Mouse (Mus musculus): ENCODE data around the gene Armcx1. TPM values are rescaled to one million over a fixed set of nuclear protein-coding genes. Genes with fewer than 3 reads are reported as not detected.

Gene Armcx1
- polyA plus RNA-seq (2015; fragmentation: Illumina TruSeq; extraction: RNeasy Lipid Tissue Mini Kit (QIAGEN cat#74804); ENCODE audit: low read depth, low replicate concordance) = 77.3 TPM

GRCm38 (mm10) chrX:134717752-134718308, at the start of gene Armcx1:
Gene Armcx1, plus strand, starts transcription at chrX:134717963.

GRCm38 (mm10) chrX:134686267-134686666, 31.5 kb upstream of the Armcx1 start, which contains the start of gene Armcx4:
Gene Armcx4, plus strand, starts transcription at chrX:134686519.

GRCm38 (mm10) chrX:134750764-134751592, 33.2 kb downstream of the Armcx1 start, which contains the start of gene Armcx6:
Gene Armcx6, minus strand, starts transcription at chrX:134751417.

GRCm38 (mm10) chrX:134756434-134757292, 38.9 kb downstream of the Armcx1 start, which contains the start of gene Armcx3:
Gene Armcx3, plus strand, starts transcription at chrX:134756595.

Other genes starting within 250 kb of the Armcx1 start
- gene Taf7l, start 241.5 kb upstream of the Armcx1 start, polyA plus RNA-seq (2015; fragmentation: Illumina TruSeq; extraction: RNeasy Lipid Tissue Mini Kit (QIAGEN cat#74804); ENCODE audit: low read depth, low replicate concordance) = not detected
- gene Timm8a1, start 176.1 kb upstream of the Armcx1 start, polyA plus RNA-seq (2015; fragmentation: Illumina TruSeq; extraction: RNeasy Lipid Tissue Mini Kit (QIAGEN cat#74804); ENCODE audit: low read depth, low replicate concordance) = 29.6 TPM
- 0.97 TPM for gene Btk, start 134.4 kb upstream of the Armcx1 start, polyA plus RNA-seq (2015; fragmentation: Illumina TruSeq; extraction: RNeasy Lipid Tissue Mini Kit (QIAGEN cat#74804); ENCODE audit: low read depth, low replicate concordance)
- 648 TPM for gene Rpl36a, start 132.3 kb upstream of the Armcx1 start, polyA plus RNA-seq (2015; fragmentation: Illumina TruSeq; extraction: RNeasy Lipid Tissue Mini Kit (QIAGEN cat#74804); ENCODE audit: low read depth, low replicate concordance)
- gene Gla, start 116.8 kb upstream of the Armcx1 start, polyA plus RNA-seq (2015; fragmentation: Illumina TruSeq; extraction: RNeasy Lipid Tissue Mini Kit (QIAGEN cat#74804); ENCODE audit: low read depth, low replicate concordance) = 14.0 TPM
- 132 TPM for gene Hnrnph2, start 116.8 kb upstream of the Armcx1 start, polyA plus RNA-seq (2015; fragmentation: Illumina TruSeq; extraction: RNeasy Lipid Tissue Mini Kit (QIAGEN cat#74804); ENCODE audit: low read depth, low replicate concordance)
- 17.8 TPM for gene Armcx4, start 31.4 kb upstream of the Armcx1 start, polyA plus RNA-seq (2015; fragmentation: Illumina TruSeq; extraction: RNeasy Lipid Tissue Mini Kit (QIAGEN cat#74804); ENCODE audit: low read depth, low replicate concordance)
- gene Armcx6, start 33.5 kb downstream of the Armcx1 start, polyA plus RNA-seq (2015; fragmentation: Illumina TruSeq; extraction: RNeasy Lipid Tissue Mini Kit (QIAGEN cat#74804); ENCODE audit: low read depth, low replicate concordance) = 11.0 TPM
- 84.8 TPM for gene Armcx3, start 38.6 kb downstream of the Armcx1 start, polyA plus RNA-seq (2015; fragmentation: Illumina TruSeq; extraction: RNeasy Lipid Tissue Mini Kit (QIAGEN cat#74804); ENCODE audit: low read depth, low replicate concordance)
- gene Armcx2, start 91.3 kb downstream of the Armcx1 start, polyA plus RNA-seq (2015; fragmentation: Illumina TruSeq; extraction: RNeasy Lipid Tissue Mini Kit (QIAGEN cat#74804); ENCODE audit: low read depth, low replicate concordance) = 84.0 TPM
- gene Nxf2, start 246.8 kb downstream of the Armcx1 start, polyA plus RNA-seq (2015; fragmentation: Illumina TruSeq; extraction: RNeasy Lipid Tissue Mini Kit (QIAGEN cat#74804); ENCODE audit: low read depth, low replicate concordance) = 0.19 TPM